Mouse (Mus musculus) ovary, adult 2 months (tissue): ENCODE measurements around the gene Gm853. TPM values are rescaled to one million over a fixed set of nuclear protein-coding genes. Genes with fewer than 3 reads are reported as not detected.

ENCODE experiments used
- polyA plus RNA-seq: library from polyadenylated mRNA; depleted of rRNA; stranded (reverse); fragments of >200 nt; gene quantifications from 2 replicates; pipeline ENCODE4 v1.2.3, GENCODE M21; 2012; rRNA removed

The Gm853 gene
- not detected in 2 replicates for polyA plus RNA-seq

GRCm38 (mm10) chr4:130222179-130222578, at the start of gene Gm853:
TSS of gene Gm853 (minus strand) at chr4:130222401.

GRCm38 (mm10) chr4:130175072-130175711, 47.0 kb downstream of the Gm853 start, which contains the start of gene Tinagl1:
TSS of gene Tinagl1 (minus strand) at chr4:130175122.

Other genes starting within 250 kb of the Gm853 start
- gene Adgrb2, start 237.5 kb downstream of the Gm853 start, polyA plus RNA-seq = 25.4 and 34.0 TPM in 2 replicates
- 74.1 and 98.7 TPM in 2 replicates for gene Col16a1, start 174.6 kb downstream of the Gm853 start, polyA plus RNA-seq
- gene Pef1, start 119.8 kb downstream of the Gm853 start, polyA plus RNA-seq = 132 and 135 TPM in 2 replicates
- gene Hcrtr1, start 83.0 kb downstream of the Gm853 start, polyA plus RNA-seq = 1.1 and 2.0 TPM in 2 replicates
- gene Tinagl1, start 47.3 kb downstream of the Gm853 start, polyA plus RNA-seq = 120 and 135 TPM in 2 replicates
- gene Serinc2, start 56.8 kb upstream of the Gm853 start, polyA plus RNA-seq = 40.8 and 41.5 TPM in 2 replicates
- gene Fabp3, start 86.2 kb upstream of the Gm853 start, polyA plus RNA-seq = 79.3 and 94.3 TPM in 2 replicates
- not detected in 2 replicates for gene Gm10570, start 86.3 kb upstream of the Gm853 start, polyA plus RNA-seq
- 24.8 and 26.9 TPM in 2 replicates for gene Zcchc17, start 137.5 kb upstream of the Gm853 start, polyA plus RNA-seq
- gene Snrnp40, start 137.7 kb upstream of the Gm853 start, polyA plus RNA-seq = 41.8 and 52.8 TPM in 2 replicates